Mouse (Mus musculus): ENCODE data around the gene Rara.
"Not testable (repeated sequence)": the region's sequence is repeated elsewhere in the genome, so short reads cannot be mapped to it uniquely, and the experiment has no call there.

- TF ChIP-seq JUND (IDR thresholded peaks at IDR 0.05; ENCODE audit: low read depth, low read length); MXI1 (IDR thresholded peaks at IDR 0.05; ENCODE audit: low read depth, low read length); ZMIZ1 (IDR thresholded peaks at IDR 0.05; ENCODE audit: low read depth, low read length); POLR2A (IDR thresholded peaks at IDR 0.05; ENCODE audit: control insufficient read depth in 1 of 2, insufficient read depth in 1 of 2, low read depth in 1 of 2, low read length in 2 of 2, poor library complexity in 1 of 2); KAT2A (conservative IDR thresholded peaks at IDR 0.05; ENCODE audit: low read depth, low read length); POLR2AphosphoS5 (IDR thresholded peaks at IDR 0.05; ENCODE audit: borderline replicate concordance, low read depth, low read length); GATA1 (IDR thresholded peaks at IDR 0.05; ENCODE audit: low read depth, low read length); GABPA (IDR thresholded peaks at IDR 0.05; ENCODE audit: low read depth, low read length); TAL1 (IDR thresholded peaks at IDR 0.05; ENCODE audit: low read length); CHD2 (IDR thresholded peaks at IDR 0.05; ENCODE audit: low read length); TBP (IDR thresholded peaks at IDR 0.05; ENCODE audit: low read depth, low read length): not testable (repeated sequence)
- TF ChIP-seq CTCF (IDR thresholded peaks at IDR 0.05 in 2 of 3, conservative IDR thresholded peaks at IDR 0.05 in 1 of 3; ENCODE audit: control insufficient read depth in 1 of 3, insufficient read depth in 1 of 3, low read depth in 2 of 3, low read length in 3 of 3, poor library complexity in 1 of 3, severe bottlenecking in 1 of 3) (peak; percentile 55 to 75 (median 57)), SMC3 (IDR thresholded peaks at IDR 0.05; ENCODE audit: low read depth, low read length) (peak; percentile 71), ETS1 (IDR thresholded peaks at IDR 0.05; ENCODE audit: low read depth, low read length) (peak; percentile 28; the same call in 1 of the 2 replicates)
These were observed 11.2 kb upstream of the Rara start for GRCm38 (mm10) chr11:98916376-98916775.
